Mouse (Mus musculus): ENCODE data around the gene Itpr1. TPM values are rescaled to one million over a fixed set of nuclear protein-coding genes. Genes with fewer than 3 reads are reported as not detected.

Itpr1 gene
- polyA plus RNA-seq, 1 experiment from 2014 or later = 11.4 TPM

DNA sequence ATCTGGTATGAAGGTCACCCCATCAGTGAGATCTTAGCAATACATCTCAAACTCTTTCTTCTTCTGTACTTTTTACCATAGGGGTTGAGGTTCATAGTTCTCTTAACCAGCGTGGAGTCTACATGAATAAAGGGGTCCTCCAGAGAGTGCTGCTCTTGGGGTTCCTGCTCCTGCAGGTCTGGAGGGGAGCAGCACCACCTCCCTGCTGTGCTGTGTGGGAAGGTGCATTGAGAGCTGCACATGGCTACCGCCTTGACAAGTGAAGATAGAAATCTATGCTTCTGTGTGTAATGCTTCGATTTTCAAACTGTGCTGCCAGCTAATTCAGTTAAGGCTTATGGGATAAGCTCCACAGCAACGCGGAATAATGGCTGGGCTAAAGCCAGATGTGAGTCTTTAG, 130.1 kb downstream of the Itpr1 start:
- Histone ChIP-seq H3K4me1 (ENCODE audit: control insufficient read depth, insufficient read depth, low read length) (no peaks in the 10 kb centered on the region), H3K9ac (ENCODE audit: low read length) (no peak overlapping the region), H3K27me3 (ENCODE audit: control insufficient read depth, insufficient read depth, low read length) (no peaks in the 10 kb centered on the region), H3K27ac (ENCODE audit: low read length) (no peak overlapping the region), H3K4me2 (ENCODE audit: low read depth, low read length) (no peak overlapping the region), H3K9me3 (replicated peaks; ENCODE audit: control insufficient read depth, low read length) (no peaks in the 10 kb centered on the region), H3K36me3 (ENCODE audit: control insufficient read depth, insufficient read depth, low read length) (no peaks in the 10 kb centered on the region), H3K4me3 (replicated peaks; ENCODE audit: low read length) (no peak overlapping the region)
- WGBS = 66% methylated on average over 5 of the region's 5 CpGs
- ATAC-seq (ENCODE audit: insufficient read depth, low FRiP score) = no peak

DNA sequence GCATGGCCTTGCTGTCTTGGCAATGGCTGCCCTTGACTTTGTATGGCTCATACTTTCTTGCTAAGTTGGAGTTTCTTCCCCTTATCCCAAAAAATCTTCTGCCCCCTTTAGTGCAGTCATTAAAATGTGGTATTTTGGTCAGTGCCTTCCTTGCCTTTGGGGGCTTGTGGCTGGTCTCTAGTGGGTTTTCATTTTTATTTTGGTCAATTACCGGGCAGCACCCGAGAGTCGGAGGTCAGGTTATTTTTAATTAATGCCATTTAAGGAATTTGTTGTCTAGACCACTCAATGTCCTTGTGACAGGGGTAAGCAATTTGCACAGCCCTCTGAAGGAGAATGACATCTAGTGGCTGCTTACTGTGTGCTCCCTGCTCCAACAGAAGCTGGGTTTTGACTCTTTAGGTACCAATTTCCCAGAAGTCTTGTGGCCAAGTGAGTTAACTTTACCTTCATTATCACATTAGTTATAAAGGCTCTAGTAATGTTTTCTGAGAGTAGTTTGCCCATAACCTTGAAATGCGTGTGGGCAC, 130.9 kb downstream of the Itpr1 start:
- H3K27me3 ChIP-seq (ENCODE audit: control insufficient read depth, insufficient read depth, low read length) = no peaks in the 10 kb centered on the region
- H3K4me2 ChIP-seq (ENCODE audit: low read depth, low read length) = no peak overlapping the region
- H3K27ac ChIP-seq (ENCODE audit: low read length) = no peak overlapping the region
- no peaks in the 10 kb centered on the region for H3K9me3 ChIP-seq (replicated peaks; ENCODE audit: control insufficient read depth, low read length)
- H3K9ac ChIP-seq (ENCODE audit: low read length) = no peak overlapping the region
- no peak for ATAC-seq (ENCODE audit: insufficient read depth, low FRiP score)
- no peaks in the 10 kb centered on the region for H3K36me3 ChIP-seq (ENCODE audit: control insufficient read depth, insufficient read depth, low read length)
- WGBS = 76% methylated on average over 4 of the region's 4 CpGs
- no peak overlapping the region for H3K4me3 ChIP-seq (replicated peaks; ENCODE audit: low read length)
- H3K4me1 ChIP-seq (ENCODE audit: control insufficient read depth, insufficient read depth, low read length) = no peaks in the 10 kb centered on the region

DNA sequence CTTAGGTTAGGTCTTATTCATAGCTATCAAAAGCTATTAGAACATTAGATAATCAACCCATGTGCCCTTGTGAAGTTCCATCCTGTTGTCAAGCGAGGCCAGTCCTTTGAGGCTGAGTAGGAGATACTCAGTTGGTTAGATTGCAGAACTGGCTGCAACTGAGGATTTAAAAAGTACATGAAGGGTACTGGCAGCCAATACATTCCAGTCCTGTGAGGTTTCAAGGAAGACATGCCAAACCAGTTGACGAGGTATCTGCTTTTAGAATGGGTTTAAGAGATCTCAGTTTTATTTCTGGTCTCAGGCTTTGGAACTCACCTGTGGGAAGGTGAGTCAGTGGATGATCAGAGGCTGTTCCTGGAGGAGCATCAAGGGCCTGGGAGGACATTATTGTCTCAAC, 137.9 kb downstream of the Itpr1 start:
- Histone ChIP-seq H3K27me3 (ENCODE audit: control insufficient read depth, insufficient read depth, low read length) (no peaks in the 10 kb centered on the region), H3K36me3 (ENCODE audit: control insufficient read depth, insufficient read depth, low read length) (peaks cover 4% of the 10 kb centered on the region; the same call in 1 of the 2 replicates), H3K9ac (ENCODE audit: low read length) (no peak overlapping the region), H3K4me2 (ENCODE audit: low read depth, low read length) (no peak overlapping the region), H3K4me3 (replicated peaks; ENCODE audit: low read length) (no peak overlapping the region), H3K4me1 (ENCODE audit: control insufficient read depth, insufficient read depth, low read length) (no peaks in the 10 kb centered on the region), H3K9me3 (replicated peaks; ENCODE audit: control insufficient read depth, low read length) (no peaks in the 10 kb centered on the region), H3K27ac (ENCODE audit: low read length) (no peak overlapping the region)
- 87% methylated on average over 2 of the region's 2 CpGs for WGBS
- ATAC-seq (ENCODE audit: insufficient read depth, low FRiP score) = no peak

DNA sequence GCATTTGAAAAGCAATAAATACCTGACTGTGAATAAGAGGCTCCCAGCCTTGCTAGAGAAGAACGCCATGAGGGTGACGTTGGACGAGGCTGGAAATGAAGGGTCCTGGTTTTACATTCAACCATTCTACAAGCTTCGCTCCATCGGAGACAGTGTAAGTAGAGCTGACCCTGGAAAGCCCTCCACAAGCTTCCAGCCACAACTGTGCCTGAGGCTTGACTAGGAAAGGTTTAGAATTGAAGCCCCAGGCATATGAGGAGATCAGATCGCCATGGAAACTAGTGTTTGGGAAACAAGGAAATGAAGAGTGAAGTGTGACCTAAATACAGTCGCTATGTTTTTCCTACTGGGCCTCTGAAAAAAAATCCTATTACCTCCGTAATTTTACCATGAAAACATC, 139.1 kb downstream of the Itpr1 start:
- H3K4me1 ChIP-seq (ENCODE audit: control insufficient read depth, insufficient read depth, low read length) = no peaks in the 10 kb centered on the region
- no peak for ATAC-seq (ENCODE audit: insufficient read depth, low FRiP score)
- H3K4me3 ChIP-seq (replicated peaks; ENCODE audit: low read length) = no peak overlapping the region
- no peaks in the 10 kb centered on the region for H3K9me3 ChIP-seq (replicated peaks; ENCODE audit: control insufficient read depth, low read length)
- no peaks in the 10 kb centered on the region for H3K27me3 ChIP-seq (ENCODE audit: control insufficient read depth, insufficient read depth, low read length)
- no peak overlapping the region for H3K9ac ChIP-seq (ENCODE audit: low read length)
- H3K4me2 ChIP-seq (ENCODE audit: low read depth, low read length) = no peak overlapping the region
- H3K27ac ChIP-seq (ENCODE audit: low read length) = no peak overlapping the region
- H3K36me3 ChIP-seq (ENCODE audit: control insufficient read depth, insufficient read depth, low read length) = peaks cover 7% of the 10 kb centered on the region; the same call in 1 of the 2 replicates
- WGBS = 86% methylated on average over 8 of the region's 8 CpGs

DNA sequence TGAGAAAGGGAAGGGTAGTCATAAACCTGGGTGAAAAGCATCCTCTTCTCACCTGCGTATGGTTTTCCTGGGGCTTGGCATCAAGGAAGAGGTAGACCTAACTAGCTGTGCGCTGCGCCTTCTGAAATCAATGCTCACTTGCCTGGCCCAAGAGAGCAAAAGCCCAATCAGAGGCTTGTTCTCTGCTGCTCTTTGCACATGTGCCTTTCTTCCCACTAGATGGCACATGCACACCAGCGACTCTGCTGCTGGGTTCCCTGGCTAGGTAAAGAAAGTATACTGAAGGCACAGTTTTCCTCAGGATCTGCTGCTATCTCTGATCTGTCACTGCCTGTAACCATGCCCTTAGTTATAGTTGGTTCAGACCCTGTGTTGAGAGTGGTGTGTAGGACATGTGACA, 154.5 kb downstream of the Itpr1 start:
- Histone ChIP-seq H3K4me3 (replicated peaks; ENCODE audit: low read length) (no peak overlapping the region), H3K9me3 (replicated peaks; ENCODE audit: control insufficient read depth, low read length) (no peaks in the 10 kb centered on the region), H3K27ac (ENCODE audit: low read length) (no peak overlapping the region), H3K27me3 (ENCODE audit: control insufficient read depth, insufficient read depth, low read length) (no peaks in the 10 kb centered on the region), H3K4me2 (ENCODE audit: low read depth, low read length) (no peak overlapping the region), H3K9ac (ENCODE audit: low read length) (no peak overlapping the region), H3K4me1 (ENCODE audit: control insufficient read depth, insufficient read depth, low read length) (no peaks in the 10 kb centered on the region), H3K36me3 (ENCODE audit: control insufficient read depth, insufficient read depth, low read length) (peaks cover 5% of the 10 kb centered on the region)
- ATAC-seq (ENCODE audit: insufficient read depth, low FRiP score) = no peak
- 85% methylated on average over 4 of the region's 4 CpGs for WGBS

DNA sequence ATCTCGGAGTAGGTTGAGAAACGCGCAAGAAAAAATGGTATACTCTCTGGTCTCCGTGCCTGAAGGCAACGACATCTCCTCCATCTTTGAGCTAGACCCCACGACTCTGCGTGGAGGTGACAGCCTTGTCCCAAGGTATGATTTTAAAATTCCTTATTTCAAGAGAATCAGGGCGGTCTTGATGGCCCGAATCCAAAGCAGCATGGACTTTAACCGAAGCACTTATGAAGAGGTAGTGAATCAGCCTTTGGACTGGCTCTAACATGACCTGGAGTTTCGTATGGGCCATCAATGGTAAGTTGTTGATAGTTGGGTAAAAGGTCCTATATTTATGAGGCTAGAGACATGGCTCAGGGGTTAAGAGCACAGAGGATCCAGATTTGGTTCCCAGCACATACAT, 156.1 kb downstream of the Itpr1 start:
- H3K36me3 ChIP-seq (ENCODE audit: control insufficient read depth, insufficient read depth, low read length) = peaks cover 5% of the 10 kb centered on the region
- ATAC-seq (ENCODE audit: insufficient read depth, low FRiP score) = no peak
- H3K27me3 ChIP-seq (ENCODE audit: control insufficient read depth, insufficient read depth, low read length) = no peaks in the 10 kb centered on the region
- no peak overlapping the region for H3K27ac ChIP-seq (ENCODE audit: low read length)
- H3K4me1 ChIP-seq (ENCODE audit: control insufficient read depth, insufficient read depth, low read length) = no peaks in the 10 kb centered on the region
- no peak overlapping the region for H3K9ac ChIP-seq (ENCODE audit: low read length)
- H3K9me3 ChIP-seq (replicated peaks; ENCODE audit: control insufficient read depth, low read length) = no peaks in the 10 kb centered on the region
- H3K4me2 ChIP-seq (ENCODE audit: low read depth, low read length) = no peak overlapping the region
- no peak overlapping the region for H3K4me3 ChIP-seq (replicated peaks; ENCODE audit: low read length)
- 95% methylated on average over 11 of the region's 11 CpGs for WGBS

DNA sequence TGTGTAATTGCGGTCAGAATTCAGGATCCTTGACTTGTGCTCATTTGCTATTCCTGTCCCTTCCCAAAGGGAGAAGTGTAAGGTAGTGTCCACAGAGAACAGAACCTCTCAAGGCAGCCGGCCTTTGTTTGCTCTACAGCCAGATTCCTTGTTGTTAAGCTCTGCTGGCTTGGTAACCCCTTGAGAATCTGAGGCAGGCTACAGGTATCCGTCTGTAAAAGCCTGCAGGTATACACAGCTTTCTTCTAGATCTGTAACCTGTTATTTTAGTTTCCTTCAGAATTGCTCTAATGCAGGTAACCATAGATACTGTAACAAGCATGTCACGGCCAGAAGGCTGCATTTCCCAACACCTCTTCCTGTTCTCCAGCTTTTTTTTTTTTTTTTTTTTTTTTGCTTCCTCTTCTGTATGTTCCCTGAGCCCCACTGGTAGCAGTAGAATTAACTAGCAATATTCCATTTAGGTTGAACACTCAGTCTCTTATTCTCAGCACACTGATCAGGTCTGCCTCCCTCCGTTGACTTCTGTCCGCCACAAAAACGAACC, 158.5 kb downstream of the Itpr1 start:
- H3K27me3 ChIP-seq (ENCODE audit: control insufficient read depth, insufficient read depth, low read length) = no peaks in the 10 kb centered on the region
- H3K27ac ChIP-seq (ENCODE audit: low read length) = no peak overlapping the region
- no peaks in the 10 kb centered on the region for H3K4me1 ChIP-seq (ENCODE audit: control insufficient read depth, insufficient read depth, low read length)
- H3K36me3 ChIP-seq (ENCODE audit: control insufficient read depth, insufficient read depth, low read length) = peaks cover 5% of the 10 kb centered on the region
- H3K9me3 ChIP-seq (replicated peaks; ENCODE audit: control insufficient read depth, low read length) = no peaks in the 10 kb centered on the region
- H3K4me2 ChIP-seq (ENCODE audit: low read depth, low read length) = no peak overlapping the region
- WGBS = 82% methylated on average over 7 of the region's 7 CpGs
- H3K4me3 ChIP-seq (replicated peaks; ENCODE audit: low read length) = no peak overlapping the region
- ATAC-seq (ENCODE audit: insufficient read depth, low FRiP score) = no peak
- H3K9ac ChIP-seq (ENCODE audit: low read length) = no peak overlapping the region

DNA sequence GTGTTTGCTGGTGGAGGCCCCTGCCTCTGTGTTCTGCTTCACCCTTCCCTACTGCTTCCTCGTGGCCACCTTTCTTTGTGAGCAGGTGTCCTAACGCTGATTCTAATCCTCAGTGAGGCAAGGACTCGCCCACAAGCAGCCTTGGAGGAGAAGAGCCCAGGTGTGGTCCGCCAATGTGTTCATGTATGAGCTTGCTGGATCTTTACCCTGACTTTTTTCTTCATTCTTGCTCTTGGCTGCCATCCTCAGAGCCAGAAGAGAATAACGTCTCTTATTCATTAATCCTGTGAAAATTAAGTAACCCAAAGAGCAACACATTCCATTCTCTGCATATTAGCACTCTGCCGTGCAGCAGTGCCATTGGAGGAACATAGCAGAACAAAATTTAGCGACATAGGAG, 161.1 kb downstream of the Itpr1 start:
- Histone ChIP-seq H3K9ac (ENCODE audit: low read length) (no peak overlapping the region), H3K36me3 (ENCODE audit: control insufficient read depth, insufficient read depth, low read length) (peaks cover 5% of the 10 kb centered on the region), H3K4me1 (ENCODE audit: control insufficient read depth, insufficient read depth, low read length) (no peaks in the 10 kb centered on the region), H3K9me3 (replicated peaks; ENCODE audit: control insufficient read depth, low read length) (no peaks in the 10 kb centered on the region), H3K27ac (ENCODE audit: low read length) (no peak overlapping the region), H3K4me3 (replicated peaks; ENCODE audit: low read length) (no peak overlapping the region), H3K4me2 (ENCODE audit: low read depth, low read length) (no peak overlapping the region), H3K27me3 (ENCODE audit: control insufficient read depth, insufficient read depth, low read length) (no peaks in the 10 kb centered on the region)
- no peak for ATAC-seq (ENCODE audit: insufficient read depth, low FRiP score)
- 59% methylated on average over 7 of the region's 7 CpGs for WGBS

DNA sequence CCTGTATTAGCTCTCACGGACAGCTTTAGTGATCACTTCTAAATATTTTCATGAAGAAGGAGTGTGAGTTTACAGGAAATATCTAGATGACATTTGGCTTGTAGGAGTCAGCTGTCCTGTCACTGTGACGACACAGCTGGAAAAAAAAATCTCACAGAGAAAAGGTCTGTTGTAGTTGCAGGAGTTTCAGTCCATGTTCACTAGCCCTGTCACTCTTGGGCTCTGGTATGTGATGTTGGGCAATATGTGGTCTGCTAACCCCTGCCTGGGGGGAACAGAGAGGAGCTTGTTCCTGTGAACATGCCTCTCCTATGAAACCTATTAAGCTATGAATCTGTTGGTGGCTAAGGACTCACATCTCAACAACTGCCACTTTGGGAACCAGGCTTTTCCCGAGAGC, 166.1 kb downstream of the Itpr1 start:
- ATAC-seq (ENCODE audit: insufficient read depth, low FRiP score) = no peak
- Histone ChIP-seq H3K27ac (ENCODE audit: low read length) (no peak overlapping the region), H3K9ac (ENCODE audit: low read length) (no peak overlapping the region), H3K4me3 (replicated peaks; ENCODE audit: low read length) (no peak overlapping the region), H3K4me1 (ENCODE audit: control insufficient read depth, insufficient read depth, low read length) (no peaks in the 10 kb centered on the region), H3K4me2 (ENCODE audit: low read depth, low read length) (no peak overlapping the region), H3K27me3 (ENCODE audit: control insufficient read depth, insufficient read depth, low read length) (no peaks in the 10 kb centered on the region), H3K36me3 (ENCODE audit: control insufficient read depth, insufficient read depth, low read length) (peaks cover 14% of the 10 kb centered on the region), H3K9me3 (replicated peaks; ENCODE audit: control insufficient read depth, low read length) (no peaks in the 10 kb centered on the region)
- 52% methylated on average over 3 of the region's 3 CpGs for WGBS

Measured in stomach, embryonic 16.5 days (tissue).